Mouse (Mus musculus) bone marrow macrophage, adult 2 months (primary cell): Measurements from ENCODE around the gene Gata5.

Source experiments
- CTCF ChIP-seq: IDR thresholded peaks from 2 replicates; pipeline ENCODE4 v1.5.1; 2012; ENCODE audit warnings: low read depth, mild to moderate bottlenecking, low read length, moderate library complexity
- POLR2A ChIP-seq: IDR thresholded peaks from 2 replicates; pipeline ENCODE4 v1.6.1; 2012; ENCODE audit warnings: mild to moderate bottlenecking, low read depth, low read length, borderline replicate concordance

DNA sequence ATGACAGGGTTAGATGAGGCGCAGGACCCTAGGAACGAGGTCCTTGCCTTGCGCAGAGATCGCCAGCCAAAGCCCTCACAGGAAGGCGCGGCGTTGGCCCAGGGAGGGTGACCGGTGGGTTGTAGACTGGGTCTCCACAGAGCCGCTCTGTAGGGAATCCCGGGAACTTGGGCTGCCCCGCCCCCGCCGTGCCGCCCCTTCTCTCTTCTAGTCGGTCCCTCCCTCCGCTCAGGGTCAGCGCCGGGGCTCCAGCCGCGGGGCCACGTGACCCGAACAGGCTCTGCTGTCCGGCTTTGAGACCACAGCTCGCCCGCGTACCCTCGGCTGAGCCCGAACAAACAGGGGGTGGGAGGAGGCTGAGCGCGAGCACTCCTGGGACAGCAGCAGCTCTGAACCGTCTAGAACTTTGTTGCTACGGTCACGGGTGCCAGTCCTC, at the start of gene Gata5:
- TF ChIP-seq CTCF, result no peak
- no peak for TF ChIP-seq POLR2A
